Mouse (Mus musculus): Measurements from ENCODE around the gene Sh2d3c.

The Sh2d3c gene

DNA sequence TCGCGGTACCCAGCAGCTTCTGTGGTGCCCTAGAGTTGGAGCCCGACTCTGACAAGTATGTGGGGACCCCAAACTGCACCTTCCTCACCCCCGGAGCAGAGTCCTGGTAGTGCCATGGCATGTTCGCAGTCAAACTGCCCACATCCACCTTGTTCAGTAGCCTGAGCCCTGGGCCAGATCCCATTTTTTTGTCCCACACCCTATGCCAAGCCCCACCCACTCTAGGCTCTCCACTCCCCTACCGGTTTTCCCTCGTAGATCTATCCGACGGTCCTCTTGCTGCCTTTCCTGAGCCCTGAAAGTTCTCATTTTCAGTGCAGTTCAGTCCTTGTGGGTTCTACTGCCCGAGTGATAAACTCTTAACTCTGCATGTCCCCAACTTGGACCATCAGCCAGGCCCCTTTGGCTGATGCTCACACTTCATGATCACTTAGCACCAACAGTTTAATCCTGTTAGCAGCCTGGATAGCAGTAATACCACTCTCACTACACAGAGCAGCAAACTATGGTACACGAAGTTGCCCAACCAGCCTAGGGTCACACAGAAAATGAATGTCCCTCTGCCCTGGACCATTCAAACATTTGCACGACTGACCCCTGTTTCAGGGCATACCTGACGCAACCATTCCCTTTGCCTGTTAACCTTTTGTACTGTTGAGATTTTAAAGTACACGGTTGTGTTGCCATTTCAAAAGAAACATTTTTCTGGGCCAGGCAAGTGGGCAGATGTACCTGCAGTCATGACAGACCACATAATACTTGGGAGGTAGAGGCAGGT lies 19.7 kb upstream of the Sh2d3c start:
- no peak for DNase-seq

DNA sequence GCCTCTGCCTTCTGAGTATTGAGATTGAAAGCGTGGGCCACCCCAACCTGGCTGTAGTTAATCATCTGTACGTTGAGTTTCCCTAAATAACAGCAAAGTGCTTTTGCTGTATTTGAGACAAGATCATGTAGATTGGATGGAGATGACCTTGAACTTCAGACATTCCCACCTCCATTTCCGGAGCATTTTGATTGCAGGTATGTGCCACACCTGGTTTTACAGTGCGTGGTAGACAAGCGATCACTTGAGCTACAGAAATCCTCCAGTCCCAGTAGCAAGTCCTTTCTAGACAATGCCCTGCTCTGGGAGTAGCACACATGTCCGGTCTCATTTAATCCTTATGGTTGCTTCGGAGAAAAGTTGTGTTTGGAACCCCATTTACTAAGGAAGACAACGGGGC lies 17.8 kb upstream of the Sh2d3c start:
- DNase-seq = no peak

DNA sequence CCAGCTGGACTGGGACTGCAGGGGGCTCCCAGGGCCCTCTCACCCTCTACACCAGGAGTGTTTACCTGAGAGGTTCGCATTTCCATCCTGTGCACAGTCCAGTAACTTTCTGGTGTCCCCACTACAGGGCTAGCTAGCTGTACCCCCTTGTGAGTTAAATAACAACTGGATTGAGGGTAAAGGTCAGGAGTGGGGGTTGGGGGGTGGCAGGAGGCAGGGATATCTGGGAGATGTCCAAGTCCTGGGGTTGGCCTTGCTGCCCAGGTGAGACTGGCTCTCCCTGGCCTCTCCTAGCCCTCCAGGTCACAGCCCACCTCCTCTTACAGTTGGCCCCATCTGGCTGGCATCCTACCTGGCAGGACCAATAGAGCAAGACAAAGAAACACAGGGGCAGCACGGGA lies 16.8 kb upstream of the Sh2d3c start, which contains the start of gene Fpgs:
Gene Fpgs (minus strand): TSS at position 125 of the 401 bp plus-strand sequence.
- no peak for DNase-seq

DNA sequence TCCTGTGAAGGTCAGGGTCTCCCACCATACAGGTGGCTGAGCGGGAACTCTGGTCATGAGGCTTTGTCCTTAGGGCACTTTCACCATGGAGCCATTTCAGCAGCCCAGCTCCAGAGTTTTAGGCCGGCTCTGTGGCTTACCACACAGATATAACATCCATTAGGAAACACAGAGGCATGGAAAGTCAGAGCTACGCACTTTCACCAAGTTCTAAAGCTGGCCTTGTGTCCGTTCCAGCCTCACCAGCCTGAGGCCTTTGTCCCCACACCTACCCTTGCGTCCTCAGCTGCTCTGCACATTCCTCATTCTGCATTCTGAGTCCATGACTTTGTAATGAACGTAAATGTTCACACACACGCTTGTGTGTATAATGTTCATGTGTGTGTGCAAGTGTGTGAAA lies 15.8 kb upstream of the Sh2d3c start:
- no peak for DNase-seq

DNA sequence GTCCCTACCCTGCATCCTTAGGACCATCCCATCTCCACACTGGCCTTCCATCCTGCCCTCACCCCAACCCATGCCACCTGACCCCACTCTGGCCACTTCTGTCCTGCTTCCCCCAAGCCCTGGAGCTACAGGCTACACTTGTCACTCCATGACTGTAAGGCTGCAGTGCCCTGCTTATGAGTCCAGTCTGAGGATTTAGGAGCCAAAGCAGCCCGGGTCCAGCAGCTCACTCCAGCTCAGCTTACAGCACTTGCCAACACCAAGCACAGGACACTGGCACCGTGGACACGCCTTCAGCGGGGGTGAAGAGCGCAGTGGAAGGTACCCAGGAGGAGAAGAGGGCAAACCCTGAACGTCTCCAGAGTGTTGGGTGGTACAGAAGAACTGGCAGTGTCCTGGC lies 13.9 kb upstream of the Sh2d3c start:
- no peak for DNase-seq

DNA sequence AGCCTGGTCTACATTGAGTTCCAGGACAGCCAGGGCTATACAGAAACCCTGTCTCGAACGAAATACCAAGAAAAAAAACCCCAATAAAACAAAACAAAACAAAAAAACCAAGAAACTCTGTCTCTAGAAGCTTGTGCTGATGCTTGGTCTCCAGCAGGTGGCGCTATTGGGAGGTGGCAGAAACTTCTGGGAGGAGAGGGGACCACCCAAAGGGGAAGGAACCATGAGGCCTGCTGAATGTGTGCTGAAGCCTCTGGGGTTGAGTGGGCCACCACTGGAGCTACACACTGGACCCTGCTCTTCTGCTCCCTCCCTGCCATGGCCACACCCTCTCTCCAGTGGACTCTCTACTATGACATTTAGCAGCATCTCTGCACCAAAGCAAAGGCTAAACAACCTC lies 12.2 kb upstream of the Sh2d3c start:
- DNase-seq = no peak

DNA sequence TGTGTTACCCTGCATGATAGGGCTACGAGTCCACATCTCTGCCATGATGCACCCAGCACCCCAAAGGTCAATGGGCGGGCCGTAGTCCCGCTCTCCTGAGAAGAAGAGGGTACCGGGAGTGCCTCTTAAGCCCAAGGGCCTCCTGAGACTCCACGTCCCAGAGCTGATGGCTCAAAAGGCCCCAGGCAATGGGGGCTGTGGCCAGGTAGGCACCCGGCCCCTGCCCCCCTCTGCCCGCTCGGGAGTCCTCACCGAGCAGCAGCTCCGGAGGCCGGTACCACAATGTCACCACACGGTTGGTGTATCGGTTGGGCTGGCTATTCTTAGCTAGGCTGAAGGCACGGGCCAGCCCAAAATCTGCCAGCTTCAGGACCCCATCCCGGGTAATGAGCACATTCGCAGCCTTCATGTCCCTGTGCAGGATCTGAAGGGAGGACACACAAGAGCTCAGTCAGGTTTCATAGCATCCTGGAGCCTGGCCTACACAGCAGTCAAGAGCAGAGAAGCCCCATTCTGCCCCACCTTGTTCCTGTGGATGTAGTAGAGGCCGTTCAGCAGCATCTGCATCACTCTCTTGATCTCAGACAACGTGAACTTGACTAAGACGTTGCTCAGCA lies 11.2 kb upstream of the Sh2d3c start:
- DNase-seq = no peak

DNA sequence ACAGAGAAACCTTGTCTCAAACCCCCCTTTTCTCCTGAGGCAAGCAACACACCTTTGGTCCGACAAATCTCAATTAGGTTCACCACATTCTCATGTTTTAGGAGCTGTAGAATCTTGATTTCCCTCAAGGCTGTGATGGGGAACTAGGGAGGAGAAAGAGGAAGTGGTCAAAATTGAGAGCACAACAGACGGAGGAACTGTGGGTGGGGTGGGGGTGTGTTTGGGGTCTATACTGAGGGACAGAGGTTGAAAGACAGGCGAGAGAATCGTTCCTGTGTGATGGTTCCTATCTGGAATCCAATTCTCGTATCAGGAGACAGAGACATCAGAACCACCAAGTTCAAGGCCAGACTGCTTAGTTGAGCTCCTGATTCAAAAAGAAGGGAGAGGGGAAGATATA lies 10.4 kb upstream of the Sh2d3c start:
- DNase-seq = no peak

DNA sequence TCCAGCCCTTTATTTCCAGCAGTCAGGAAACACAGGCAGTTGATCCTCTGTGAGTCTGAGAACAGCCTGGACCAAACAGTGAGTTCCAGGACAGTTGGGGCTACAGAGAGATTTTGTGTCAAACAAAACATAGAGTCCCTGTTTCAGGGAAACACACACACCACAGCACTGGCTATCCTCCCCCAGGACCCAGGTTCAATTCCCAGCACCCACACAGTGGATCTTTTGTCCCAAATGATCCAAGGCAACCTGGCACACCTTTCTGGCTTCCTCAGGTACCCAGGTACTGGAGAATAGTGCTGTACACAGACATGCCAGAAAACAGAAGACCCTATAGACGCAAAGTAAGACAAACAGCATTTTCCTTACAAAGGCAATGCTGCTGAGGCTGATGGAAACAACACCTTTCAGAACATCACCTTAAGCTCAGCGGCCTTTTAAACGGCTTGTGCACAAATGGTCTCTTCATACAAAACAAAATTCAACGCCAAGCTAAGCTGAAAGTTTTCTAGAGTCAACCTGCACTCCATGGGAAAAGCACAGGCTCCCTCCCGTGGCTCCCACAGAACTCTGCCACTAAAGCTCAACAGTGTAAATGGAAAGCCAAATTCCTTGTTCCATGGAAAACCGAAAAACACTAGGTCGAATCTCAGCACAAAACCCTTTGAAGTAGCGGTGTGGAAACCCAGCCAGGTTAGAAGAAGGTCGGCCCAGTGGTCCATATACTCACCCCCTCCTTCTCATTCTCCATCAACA lies 9.4 kb upstream of the Sh2d3c start:
- no peak for DNase-seq

DNA sequence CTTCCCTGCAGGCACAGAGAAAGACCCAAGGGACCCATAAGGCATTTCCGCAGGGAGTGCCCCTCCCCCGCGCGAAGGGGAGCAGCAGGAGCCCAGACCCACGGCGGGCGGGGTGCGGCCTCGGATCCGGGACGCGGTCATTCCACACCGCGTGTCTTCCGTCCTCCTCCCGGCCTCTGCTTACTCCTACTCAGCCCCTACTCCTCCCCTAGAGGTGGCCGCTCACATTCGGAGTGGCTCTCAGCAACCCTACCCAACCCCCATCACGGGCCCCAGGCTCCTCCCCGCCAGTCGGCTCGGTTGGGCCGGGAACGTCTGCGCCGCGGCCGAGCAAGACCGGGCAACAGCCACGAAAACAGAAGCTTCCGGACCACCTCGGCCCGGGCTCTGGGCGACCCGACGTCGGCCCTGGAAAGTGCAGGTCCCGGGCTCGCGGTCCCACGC lies 8.7 kb upstream of the Sh2d3c start:
- DNase-seq = peak; percentile 73 to 79

DNA sequence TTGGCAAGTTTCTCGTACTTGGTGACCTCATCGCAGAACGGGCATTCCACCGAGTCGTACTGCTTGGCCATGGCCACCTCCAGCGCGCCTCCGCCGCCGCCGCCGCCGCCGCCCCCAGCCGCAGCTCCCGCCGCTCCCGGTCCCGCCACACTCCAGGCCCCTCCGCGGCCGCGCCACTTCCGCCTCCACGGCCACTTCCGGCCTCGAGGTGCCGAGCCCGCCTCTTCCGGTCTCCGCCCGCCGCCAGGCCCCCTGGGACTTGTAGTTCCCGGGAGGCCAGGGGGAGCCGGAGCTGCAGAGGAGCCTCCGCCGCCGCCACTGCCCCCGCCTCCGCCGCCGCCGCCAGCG lies 8.3 kb upstream of the Sh2d3c start:
- DNase-seq = peak; percentile 94 to 95

DNA sequence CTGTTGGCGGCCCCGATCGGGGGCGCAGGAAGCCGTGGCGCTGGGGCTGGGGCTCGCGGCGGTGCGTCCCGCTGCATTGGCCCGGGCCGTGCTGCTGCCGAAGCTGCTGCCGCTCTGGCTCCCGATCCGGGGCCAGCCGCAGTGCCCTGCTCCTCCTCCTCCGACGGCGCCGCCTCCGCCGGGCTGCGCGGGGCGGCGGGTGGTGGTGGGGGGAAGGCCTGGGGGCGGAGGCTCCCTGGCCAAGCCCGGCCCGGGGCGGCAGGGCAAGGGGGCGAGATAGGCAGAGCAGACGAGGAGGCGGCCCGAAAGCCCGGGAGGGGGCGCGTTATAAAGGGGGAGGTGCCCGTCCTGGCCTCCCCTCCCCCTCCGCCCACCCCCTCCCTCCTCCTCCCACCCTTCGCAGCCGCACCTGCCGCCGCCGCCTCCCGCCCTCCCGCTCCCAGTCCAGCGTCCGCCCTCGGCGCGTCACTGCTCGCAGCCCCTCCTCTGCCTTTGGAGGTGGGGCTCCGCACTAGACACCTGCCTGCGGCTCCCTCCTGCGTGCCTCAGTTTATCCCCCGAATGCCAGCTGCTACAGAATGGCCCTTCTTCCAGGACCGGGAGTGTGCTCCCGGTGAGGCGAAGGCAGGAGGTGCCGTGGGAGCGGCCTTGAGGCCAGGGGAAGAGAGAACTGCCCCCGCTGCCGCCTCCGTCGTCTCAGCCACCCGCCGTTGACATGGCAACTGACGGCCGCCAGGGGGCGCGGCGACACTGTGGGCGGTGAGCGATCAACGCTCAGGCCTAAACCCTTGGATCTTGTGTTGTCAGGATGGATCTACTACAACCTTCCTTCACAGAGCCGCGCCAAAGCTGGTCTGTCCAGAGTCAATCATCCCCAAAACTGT lies 7.7 kb upstream of the Sh2d3c start, which contains the start of gene Cdk9:
Gene Cdk9 (minus strand): TSS at position 143 of the 884 bp plus-strand sequence.
- peak; percentile 91 to 92 for DNase-seq

DNA sequence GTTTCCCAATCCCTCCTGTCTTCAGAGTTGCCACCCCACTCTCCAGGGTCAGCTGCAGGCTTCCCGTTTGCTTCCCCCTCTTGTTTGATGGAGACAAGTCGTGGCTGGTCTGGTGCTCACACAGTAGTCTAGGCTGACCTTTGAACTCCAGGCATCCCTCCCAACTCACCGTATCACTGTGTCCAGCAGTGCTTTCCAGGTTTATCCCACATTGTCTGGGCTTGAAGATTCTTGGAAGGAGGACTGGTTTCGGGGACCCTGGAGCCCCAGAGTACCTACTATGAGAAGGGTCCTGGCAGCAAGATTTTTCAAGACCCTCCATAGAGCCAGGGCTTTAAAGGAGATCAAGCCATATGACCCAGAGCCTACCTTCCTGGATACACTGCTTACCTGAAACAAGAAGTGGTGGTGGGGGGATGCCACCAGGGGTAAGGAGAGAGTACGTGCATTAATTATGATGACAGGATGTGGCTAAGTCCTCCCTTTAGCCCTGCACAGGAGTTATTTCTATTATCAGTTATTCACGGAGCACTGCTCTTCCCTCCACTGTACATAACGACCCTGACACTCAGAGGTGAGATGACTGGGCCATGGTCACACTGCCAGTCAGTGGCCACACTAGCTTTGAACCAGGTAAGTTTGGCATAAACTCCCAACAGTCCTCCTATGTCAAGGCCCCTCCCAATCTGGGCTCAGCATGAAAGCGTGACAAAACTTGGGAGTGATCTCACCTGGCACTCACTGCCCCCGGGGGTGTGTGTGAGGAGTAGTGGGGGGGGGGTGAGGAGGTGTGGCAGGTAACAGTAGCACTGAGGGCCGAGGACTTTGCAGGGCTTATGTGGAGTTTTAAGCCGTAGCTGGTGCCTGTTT lies 6.5 kb upstream of the Sh2d3c start:
- DNase-seq = no peak

DNA sequence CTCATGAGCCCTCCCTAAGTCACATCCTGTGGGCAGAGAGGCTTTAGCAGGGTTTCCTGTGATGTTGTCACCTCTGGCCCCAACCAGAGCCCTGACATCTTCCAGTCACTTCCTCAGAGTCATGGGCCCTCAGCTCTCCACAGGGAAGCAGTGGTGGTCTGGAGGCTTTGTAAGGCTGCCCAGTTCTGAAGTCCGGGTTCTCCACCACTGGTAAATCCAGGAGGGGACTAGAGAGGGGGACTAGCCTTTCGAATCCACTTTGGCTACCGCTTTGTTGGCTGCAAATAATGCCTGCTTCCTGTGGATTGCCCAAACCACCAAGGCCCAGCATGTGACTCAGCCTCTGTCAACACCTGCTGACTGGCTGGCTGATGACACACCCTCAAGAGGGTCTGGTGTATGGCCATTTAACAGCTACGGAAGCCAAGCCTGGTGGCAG lies 5.8 kb upstream of the Sh2d3c start:
- DNase-seq = peak; percentile 72 to 75

DNA sequence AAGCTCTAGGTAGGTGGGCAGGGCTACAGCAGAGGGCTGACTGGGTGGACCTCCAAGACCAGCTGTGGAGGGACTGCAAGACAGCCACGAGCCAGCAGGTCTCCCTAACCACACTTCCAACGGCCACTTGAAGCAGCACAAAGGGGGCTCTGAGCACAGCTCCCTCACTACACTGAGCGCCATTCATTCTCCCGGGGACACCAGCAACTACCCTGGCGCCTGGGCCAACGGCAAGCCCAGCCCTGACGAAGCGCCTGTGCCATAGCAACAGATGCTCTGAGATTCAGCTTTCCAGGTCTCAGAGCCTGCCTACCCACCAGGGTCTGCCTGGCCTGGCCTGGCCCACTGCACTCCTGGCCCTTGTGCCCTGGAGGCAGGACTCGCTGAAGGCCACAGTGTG lies 2.1 kb upstream of the Sh2d3c start:
- DNase-seq = no peak

DNA sequence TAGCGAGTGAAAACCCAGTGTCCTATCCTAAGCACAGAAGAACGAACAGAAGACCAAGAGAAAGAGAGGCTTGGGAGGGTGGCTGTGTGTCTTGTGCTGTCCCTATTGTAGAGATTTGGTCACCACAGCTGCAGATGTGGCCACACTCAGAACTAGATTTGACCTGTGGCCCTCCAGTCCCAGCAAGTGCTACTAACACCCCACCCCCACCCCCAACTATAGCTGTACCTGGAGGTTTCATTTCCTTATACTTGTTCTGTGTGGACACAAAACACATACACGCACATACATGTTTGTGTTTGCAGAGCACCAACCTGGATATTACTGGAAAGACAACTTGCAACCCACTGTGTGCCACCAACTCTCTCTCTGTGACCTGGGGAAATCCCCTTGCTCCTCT lies 802 bp upstream of the Sh2d3c start:
- no peak for DNase-seq

DNA sequence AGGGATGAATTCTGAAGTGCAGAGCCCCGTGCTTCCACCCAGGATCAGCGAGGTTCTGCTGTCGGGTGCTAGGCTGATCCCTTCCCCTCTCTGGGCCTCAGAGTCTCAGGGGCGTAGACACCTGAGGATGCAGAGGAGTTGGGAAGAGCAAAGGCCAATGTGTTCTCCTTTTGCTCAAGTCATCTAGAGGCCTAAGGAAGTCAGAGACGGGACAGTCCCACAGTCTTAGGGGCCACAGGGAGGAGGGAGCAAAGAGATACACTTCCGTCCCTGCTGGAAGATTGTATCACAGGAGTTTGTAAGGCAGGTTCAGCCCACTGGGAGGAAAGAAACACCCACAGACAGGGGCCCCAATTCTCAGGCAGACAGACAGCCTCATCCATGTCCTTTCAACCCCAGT lies 1.2 kb downstream of the Sh2d3c start:
- DNase-seq = no peak

DNA sequence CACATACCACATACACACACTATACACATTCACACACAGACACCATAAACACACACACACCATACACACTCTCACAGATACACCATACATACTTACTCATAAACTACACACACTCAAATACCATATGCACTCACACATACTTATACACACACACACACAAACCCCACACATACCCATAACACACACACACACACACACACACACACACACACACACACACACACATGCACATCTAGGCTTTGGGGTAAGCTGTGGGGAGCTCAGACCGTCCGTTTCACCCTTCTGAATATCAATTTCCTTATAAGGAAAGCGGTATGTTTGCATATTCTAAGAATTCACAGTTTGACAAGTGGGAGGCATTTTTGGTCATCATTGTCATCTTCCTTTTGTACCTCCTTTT lies 1.7 kb downstream of the Sh2d3c start:
- no peak for DNase-seq

DNA sequence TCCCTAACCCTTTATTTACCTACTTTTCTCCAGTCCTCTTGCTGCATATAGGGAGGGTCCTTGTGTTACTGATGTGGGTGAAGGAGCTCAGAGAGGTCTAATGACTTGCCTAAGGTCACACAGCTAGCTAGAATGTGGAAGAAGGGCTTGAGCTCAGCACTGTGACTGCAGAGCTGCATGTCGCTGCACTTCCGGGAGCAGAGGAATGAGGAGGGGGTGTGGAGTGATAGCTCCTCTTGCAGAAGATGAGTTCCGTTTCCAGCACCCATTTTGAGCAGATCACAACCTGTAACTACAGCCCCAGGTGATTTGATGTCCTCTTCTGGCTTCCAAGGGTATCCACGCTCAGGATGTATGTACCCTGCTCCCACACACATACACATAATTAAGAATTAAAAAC lies 3.3 kb downstream of the Sh2d3c start:
- no peak for DNase-seq

DNA sequence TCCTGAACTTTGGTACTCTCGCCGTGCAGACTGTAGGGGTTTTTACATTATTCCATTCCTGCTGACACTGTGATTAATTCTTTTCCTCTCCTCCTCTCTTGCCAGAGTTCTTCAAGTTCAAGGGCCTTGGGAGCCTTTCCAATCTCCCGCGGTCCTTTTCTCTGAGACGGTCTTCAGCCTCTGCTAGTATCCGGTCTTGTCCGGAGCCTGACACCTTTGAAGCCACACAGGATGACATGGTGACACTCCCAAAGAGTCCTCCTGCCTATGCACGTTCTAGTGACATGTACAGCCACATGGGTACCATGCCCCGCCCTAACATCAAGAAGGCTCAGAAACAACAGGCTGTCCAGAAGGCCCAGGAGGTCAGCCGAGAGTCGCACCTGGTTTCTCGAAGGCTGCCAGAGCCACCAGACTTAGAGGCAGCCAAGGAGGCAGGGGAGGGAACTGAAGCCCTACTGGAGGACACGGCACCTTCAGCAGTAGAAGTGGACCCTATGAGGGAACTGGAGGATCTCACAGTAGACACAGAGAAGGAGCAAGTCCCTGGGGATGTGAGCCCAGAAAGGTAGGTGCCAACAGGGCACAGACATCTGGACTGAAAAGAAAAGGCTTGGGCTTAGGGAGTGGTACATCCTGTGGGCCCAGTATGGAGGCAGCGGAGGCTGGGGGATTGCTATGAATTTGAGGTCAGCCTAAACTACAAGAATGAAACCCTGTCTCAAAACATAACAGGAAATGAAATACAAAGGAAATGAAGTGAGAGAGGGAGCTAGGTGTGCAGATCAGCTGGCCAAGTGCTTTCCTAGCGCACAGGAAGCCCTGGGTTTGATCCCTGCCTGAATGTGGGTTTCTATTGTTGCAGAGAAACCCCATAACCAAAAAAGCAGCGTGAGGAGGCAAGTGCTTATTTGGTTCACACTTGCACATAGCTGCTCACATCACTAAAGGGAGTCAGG lies 4.3 kb downstream of the Sh2d3c start:
- no peak for DNase-seq

DNA sequence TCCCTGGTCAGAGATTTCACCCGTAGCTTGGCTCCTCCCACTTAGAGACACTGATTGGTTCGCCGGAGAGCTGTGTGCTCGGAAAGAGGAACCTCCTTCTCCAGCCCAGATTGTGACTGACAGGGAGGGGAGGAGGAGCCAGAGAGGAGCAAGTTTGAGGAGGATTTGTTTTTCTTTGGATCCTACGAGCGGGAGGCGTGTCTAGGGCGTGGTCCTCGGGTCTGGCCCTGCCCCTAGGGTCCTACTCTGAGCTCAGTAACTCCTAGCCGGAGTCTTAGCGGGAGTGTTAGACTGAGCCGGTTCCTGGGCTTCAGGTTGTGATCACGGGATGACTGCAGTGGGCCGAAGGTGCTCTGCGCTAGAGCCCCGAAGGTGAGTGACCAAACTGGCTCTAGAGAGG lies 6.6 kb downstream of the Sh2d3c start:
- DNase-seq = peak; percentile 97 to 98
